Mouse (Mus musculus) stomach, embryonic 16.5 days (tissue): Measurements from ENCODE around the gene Tmem35b. TPM values are rescaled to one million over a fixed set of nuclear protein-coding genes. Genes with fewer than 3 reads are reported as not detected.

Experiments
- ATAC-seq: fragments of 200-750 bp; cut with Nextera tagmentation; 2 replicates; pipeline ENCODE4 v1.8.0; 2017; ENCODE audit warnings: moderate number of reproducible peaks, moderate TSS enrichment; ENCODE audit not compliant: insufficient read depth, low FRiP score
- H3K27ac ChIP-seq: fragments of 300-500 bp; sonication (generic); 2 replicates; pipeline ENCODE4 v1.5.1; 2014; ENCODE audit warnings: low read length
- H3K27me3 ChIP-seq: fragments of 300-500 bp; sonication (generic); 2 replicates; pipeline ENCODE4 v1.6.1; 2014; ENCODE audit warnings: low read length, control low read depth, mixed read lengths; ENCODE audit not compliant: control insufficient read depth, insufficient read depth
- H3K36me3 ChIP-seq: fragments of 300-500 bp; sonication (generic); 2 replicates; pipeline ENCODE4 v1.6.1; 2014; ENCODE audit warnings: low read length; ENCODE audit not compliant: control insufficient read depth, insufficient read depth
- H3K4me1 ChIP-seq: fragments of 300-500 bp; sonication (generic); 2 replicates; pipeline ENCODE4 v1.6.1; 2014; ENCODE audit warnings: low read length, control low read depth, mixed read lengths; ENCODE audit not compliant: control insufficient read depth, insufficient read depth
- H3K4me2 ChIP-seq: fragments of 300-500 bp; sonication (generic); 2 replicates; pipeline ENCODE4 v1.6.1; 2014; ENCODE audit warnings: low read depth, low read length, mixed read lengths
- H3K4me3 ChIP-seq: fragments of 300-500 bp; sonication (generic); replicated peaks from 2 replicates; pipeline ENCODE4 v1.5.1; 2014; ENCODE audit warnings: mild to moderate bottlenecking, low read length
- H3K9ac ChIP-seq: fragments of 300-500 bp; sonication (generic); 2 replicates; pipeline ENCODE4 v1.6.1; 2014; ENCODE audit warnings: low read length
- H3K9me3 ChIP-seq: fragments of 300-500 bp; sonication (generic); replicated peaks from 2 replicates; pipeline ENCODE4 v1.6.1; 2016; ENCODE audit warnings: low read length, control low read depth; ENCODE audit not compliant: control insufficient read depth
- WGBS: fragments of 180-500 bp; shearing (Covaris S2); extraction: QIAGEN DNeasy Blood & Tissue Kit; methylation state at CpG from one replicate; pipeline ENCODE4 v1.1.7; 2014; 5-methylcytosine and 5-hydroxymethylcytosine counted together
- polyA plus RNA-seq: library from polyadenylated mRNA; unstranded; fragments of >200 nt; fragmentation: Nextera tagmentation; extraction: Ambion mirVana; gene quantifications from 2 replicates; pipeline ENCODE4 v1.2.1, GENCODE M21; 2015

Tmem35b gene
- polyA plus RNA-seq, 1 experiment from 2014 or later, result 20.1 TPM

DNA sequence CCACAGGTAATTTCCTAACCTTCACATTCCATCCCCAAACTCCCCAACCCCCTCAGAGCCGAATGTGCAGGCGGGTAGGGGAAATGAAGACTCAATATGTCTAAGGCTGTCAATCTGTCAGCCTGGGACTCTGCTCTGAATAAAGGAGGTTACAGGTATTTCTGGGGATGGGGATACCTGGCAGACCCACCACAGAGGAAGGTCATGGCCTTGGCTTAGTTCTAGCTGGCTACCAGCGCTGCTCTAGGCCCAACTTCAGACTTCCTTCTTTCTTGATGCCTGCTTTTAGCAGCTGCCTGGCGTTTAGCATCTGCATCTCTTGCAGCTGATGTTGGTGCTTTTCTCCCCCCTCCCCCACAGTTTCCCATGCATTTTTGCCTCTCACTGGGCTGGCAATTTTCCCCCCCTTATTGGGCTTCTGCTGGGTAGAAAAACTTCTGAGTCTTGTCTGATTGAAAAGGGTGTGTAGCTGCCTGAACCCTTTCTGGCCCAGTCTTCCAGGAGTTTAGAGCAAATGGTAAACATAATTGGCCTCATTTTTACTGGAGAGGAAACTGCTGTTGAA, 47.9 kb downstream of the Tmem35b start:
- ATAC-seq, result no peak
- Histone ChIP-seq H3K36me3 (no peaks in the 10 kb centered on the region), H3K9me3 (no peaks in the 10 kb centered on the region), H3K4me3 (no peak overlapping the region), H3K27me3 (peaks cover 37% of the 10 kb centered on the region), H3K9ac (no peak overlapping the region), H3K27ac (no peak overlapping the region), H3K4me1 (peaks cover 13% of the 10 kb centered on the region; the same call in 1 of the 2 replicates), H3K4me2 (no peak overlapping the region)
- 45% methylated on average over 4 of the region's 4 CpGs for WGBS

- no peak overlapping the region for H3K9ac ChIP-seq
- H3K4me2 ChIP-seq, result no peak overlapping the region
- 21% methylated on average over 7 of the region's 7 CpGs for WGBS
- H3K27ac ChIP-seq, result no peak overlapping the region
- H3K4me1 ChIP-seq, result peaks cover 13% of the 10 kb centered on the region; the same call in 1 of the 2 replicates
- no peaks in the 10 kb centered on the region for H3K9me3 ChIP-seq
- H3K36me3 ChIP-seq, result no peaks in the 10 kb centered on the region
- H3K4me3 ChIP-seq, result no peak overlapping the region
- no peak for ATAC-seq
- peaks cover 32% of the 10 kb centered on the region for H3K27me3 ChIP-seq
Observed at GRCm38 (mm10) chr4:127172119-127172518, 48.6 kb downstream of the Tmem35b start.

- 51% methylated on average over 4 of the region's 4 CpGs for WGBS
- peaks cover 13% of the 10 kb centered on the region; the same call in 1 of the 2 replicates for H3K4me1 ChIP-seq
- no peak overlapping the region for H3K4me3 ChIP-seq
- H3K4me2 ChIP-seq, result no peak overlapping the region
- no peak overlapping the region for H3K9ac ChIP-seq
- peaks cover 27% of the 10 kb centered on the region for H3K27me3 ChIP-seq
- H3K9me3 ChIP-seq, result no peaks in the 10 kb centered on the region
- no peak for ATAC-seq
- H3K27ac ChIP-seq, result no peak overlapping the region
- H3K36me3 ChIP-seq, result no peaks in the 10 kb centered on the region
Observed at GRCm38 (mm10) chr4:127172614-127173013, 49.1 kb downstream of the Tmem35b start.

DNA sequence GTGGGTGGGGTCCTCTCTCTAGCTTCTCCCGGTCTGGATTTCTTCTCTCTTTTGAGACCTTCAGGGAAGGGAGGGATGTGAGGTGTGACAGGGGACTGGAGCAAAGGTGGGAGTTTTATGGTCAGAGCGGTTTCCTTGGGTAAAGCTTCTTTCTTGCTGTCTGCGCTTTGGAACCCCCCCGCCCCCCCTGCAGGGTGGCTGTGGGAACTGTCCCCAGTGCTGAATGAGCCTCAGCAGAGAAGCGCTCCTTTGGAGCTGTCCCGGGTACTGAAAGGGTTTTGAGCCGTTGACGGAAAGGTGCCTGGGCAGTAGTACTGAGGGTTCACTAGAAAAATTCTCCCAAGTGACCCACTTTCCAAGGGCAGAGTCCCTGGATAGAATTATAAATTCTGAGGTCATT, 50.0 kb downstream of the Tmem35b start:
- no peaks in the 10 kb centered on the region for H3K36me3 ChIP-seq
- no peaks in the 10 kb centered on the region for H3K9me3 ChIP-seq
- no peak for ATAC-seq
- H3K4me1 ChIP-seq, result peaks cover 8% of the 10 kb centered on the region; the same call in 1 of the 2 replicates
- H3K27ac ChIP-seq, result no peak overlapping the region
- no peak overlapping the region for H3K4me2 ChIP-seq
- WGBS, result 1% methylated on average over 8 of the region's 8 CpGs
- H3K9ac ChIP-seq, result no peak overlapping the region
- no peak overlapping the region for H3K4me3 ChIP-seq
- H3K27me3 ChIP-seq, result peaks cover 20% of the 10 kb centered on the region

GRCm38 (mm10) chr4:127174075-127174899, 50.8 kb downstream of the Tmem35b start:
- no peak overlapping the region for H3K27ac ChIP-seq
- H3K9ac ChIP-seq, result no peak overlapping the region
- no peak overlapping the region for H3K4me2 ChIP-seq
- peaks cover 19% of the 10 kb centered on the region for H3K27me3 ChIP-seq
- H3K36me3 ChIP-seq, result no peaks in the 10 kb centered on the region
- no peak for ATAC-seq
- peaks cover 6% of the 10 kb centered on the region; the same call in 1 of the 2 replicates for H3K4me1 ChIP-seq
- no peaks in the 10 kb centered on the region for H3K9me3 ChIP-seq
- WGBS, result 59% methylated on average over 8 of the region's 8 CpGs
- no peak overlapping the region for H3K4me3 ChIP-seq

- H3K9me3 ChIP-seq, result no peaks in the 10 kb centered on the region
- no peak overlapping the region for H3K4me3 ChIP-seq
- no peak overlapping the region for H3K9ac ChIP-seq
- ATAC-seq, result no peak
- no peaks in the 10 kb centered on the region for H3K4me1 ChIP-seq
- H3K36me3 ChIP-seq, result no peaks in the 10 kb centered on the region
- WGBS, result 49% methylated on average over 4 of the region's 4 CpGs
- no peak overlapping the region for H3K27ac ChIP-seq
- H3K27me3 ChIP-seq, result peaks cover 17% of the 10 kb centered on the region
- H3K4me2 ChIP-seq, result no peak overlapping the region
Observed at GRCm38 (mm10) chr4:127174900-127175278, 51.4 kb downstream of the Tmem35b start.

- Histone ChIP-seq H3K36me3 (no peaks in the 10 kb centered on the region), H3K4me2 (no peak overlapping the region), H3K4me3 (no peak overlapping the region), H3K9ac (no peak overlapping the region), H3K27ac (no peak overlapping the region), H3K4me1 (no peaks in the 10 kb centered on the region), H3K9me3 (no peaks in the 10 kb centered on the region), H3K27me3 (peaks cover 10% of the 10 kb centered on the region; the same call in 1 of the 2 replicates)
- no peak for ATAC-seq
- 75% methylated on average over 11 of the region's 11 CpGs for WGBS
Observed at GRCm38 (mm10) chr4:127177961-127178360, 54.5 kb downstream of the Tmem35b start.

- 41% methylated on average over 9 of the region's 9 CpGs for WGBS
- H3K4me1 ChIP-seq, result no peaks in the 10 kb centered on the region
- no peak for ATAC-seq
- no peaks in the 10 kb centered on the region for H3K9me3 ChIP-seq
- no peak overlapping the region for H3K4me2 ChIP-seq
- H3K36me3 ChIP-seq, result no peaks in the 10 kb centered on the region
- H3K4me3 ChIP-seq, result no peak overlapping the region
- peaks cover 10% of the 10 kb centered on the region; the same call in 1 of the 2 replicates for H3K27me3 ChIP-seq
- no peak overlapping the region for H3K9ac ChIP-seq
- no peak overlapping the region for H3K27ac ChIP-seq
Observed at GRCm38 (mm10) chr4:127178671-127179070, 55.2 kb downstream of the Tmem35b start.
